ENCODE assay signal across 9 mouse cellular contexts in the genomic region with DNA sequence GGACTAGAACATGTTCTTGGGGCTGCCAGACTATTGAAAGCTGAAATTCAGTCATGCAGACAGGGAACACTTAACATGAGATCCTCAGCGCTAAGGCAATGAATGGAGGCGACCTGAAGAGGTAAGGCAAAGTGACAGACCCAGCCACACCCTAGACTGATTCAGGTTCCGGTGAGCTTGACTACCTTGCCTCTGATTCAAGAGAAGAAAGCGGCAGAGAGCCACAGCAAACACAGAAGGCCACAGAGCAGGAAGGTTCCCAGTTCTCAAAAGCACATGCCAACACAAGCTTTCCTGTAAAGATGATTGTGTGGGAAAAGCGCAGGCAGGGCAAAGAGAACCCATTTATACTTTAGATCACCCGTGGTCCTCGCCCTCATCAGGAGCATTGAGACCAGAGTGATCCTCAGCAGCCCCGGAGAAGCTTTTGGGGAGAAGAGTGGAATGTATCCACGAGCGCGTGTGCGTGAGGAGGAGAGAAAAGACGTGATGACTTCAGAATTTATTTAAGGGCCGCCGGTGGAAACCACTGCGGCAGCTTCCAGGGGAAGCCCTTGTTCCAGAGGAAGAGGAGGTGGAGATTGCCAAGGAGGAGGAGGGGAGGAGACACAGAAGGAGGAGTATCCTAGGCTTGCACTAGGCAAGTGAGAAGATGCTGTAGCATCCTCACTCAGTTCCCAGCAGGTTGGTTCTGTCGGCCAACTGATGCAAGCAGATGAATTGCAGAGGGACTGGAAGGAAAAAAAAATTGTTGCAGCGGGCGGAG. TPM values are rescaled to one million over a fixed set of nuclear protein-coding genes. Genes with fewer than 3 reads are reported as not detected.
DNase-seq lines count a peak whose midpoint lies in the region; ATAC-seq and TF ChIP-seq lines count a peak whose summit lies in the region.
"Had no signal": no experiment of that assay in that cellular context is flagged by ENCODE, and none has a peak within 500 bp of the region (broad histone marks: within the 10 kb centered on the region; RNA-seq: fewer than 3 reads in every experiment).

No protein-coding gene starts in this region.

- peak overlapping the region; percentile 89 for H3K27ac ChIP-seq in hindbrain, postnatal 0 days
- H3K27ac ChIP-seq in midbrain, embryonic 13.5 days, result peak overlapping the region; percentile 92
- H3K27ac ChIP-seq: liver, embryonic 14.5 days had no signal

- peak; percentile 3 for DNase-seq in ES-CJ7 (ENCODE audit: low read depth, low spot score)
- DNase-seq in cerebellum, adult 9-11 months, result peak; percentile 91
- peak; percentile 66 to 81 for DNase-seq in frontal cortex, postnatal 10 days (ENCODE audit: low spot score in 2 of 2)
- DNase-seq in hindbrain, postnatal 0 days (ENCODE audit: low spot score), result peak; percentile 85
- peak; percentile 72 for DNase-seq in left cerebral cortex, adult 11 months (ENCODE audit: low spot score)
- DNase-seq in thymus, postnatal 4 days, result no peak
- DNase-seq in urinary bladder, postnatal 4 days (ENCODE audit: low spot score in 2 of 2), result no peak

- H3K4me1 ChIP-seq in hindbrain, postnatal 0 days (ENCODE audit: insufficient read depth, low read length), result 0 out of 2 replicates have a peak, but pooled peaks cover 4% of the 10 kb centered on the region
- peaks cover 13% of the 10 kb centered on the region; the same call in 1 of the 2 replicates for H3K4me1 ChIP-seq in midbrain, embryonic 13.5 days (replicated peaks)

- ATAC-seq in hindbrain, postnatal 0 days, result peak; percentile 89
- peak; percentile 90 for ATAC-seq in midbrain, embryonic 13.5 days

- no peaks in the 10 kb centered on the region for H3K27me3 ChIP-seq in hindbrain, postnatal 0 days (ENCODE audit: insufficient read depth, low read length)
- H3K27me3 ChIP-seq in midbrain, embryonic 13.5 days, result no peaks in the 10 kb centered on the region

- peak overlapping the region; percentile 73 for H3K9ac ChIP-seq in hindbrain, postnatal 0 days (replicated peaks; ENCODE audit: low read length)
- H3K9ac ChIP-seq in midbrain, embryonic 13.5 days (replicated peaks), result peak overlapping the region; percentile 75
- H3K9ac ChIP-seq: liver, embryonic 14.5 days had no signal

- H3K4me3 ChIP-seq in hindbrain, postnatal 0 days (ENCODE audit: low read length), result peak overlapping the region; percentile 65
- peak overlapping the region; percentile 71 for H3K4me3 ChIP-seq in midbrain, embryonic 13.5 days (replicated peaks)

- H3K36me3 ChIP-seq in hindbrain, postnatal 0 days (ENCODE audit: insufficient read depth, low read length), result no peaks in the 10 kb centered on the region
- no peaks in the 10 kb centered on the region for H3K36me3 ChIP-seq in midbrain, embryonic 13.5 days

- H3K9me3 ChIP-seq in hindbrain, postnatal 0 days (ENCODE audit: low read length), result no peaks in the 10 kb centered on the region
- no peaks in the 10 kb centered on the region for H3K9me3 ChIP-seq in midbrain, embryonic 13.5 days

- 0 out of 2 replicates have a peak, but pooled peaks have one; percentile 2 for TF ChIP-seq CTCF in hindbrain, postnatal 0 days (IDR thresholded peaks at IDR 0.05; ENCODE audit: low read depth)

- under 1% methylated on average over 19 of the region's 19 CpGs for WGBS in hindbrain, postnatal 0 days
- WGBS in midbrain, embryonic 13.5 days, result 2% methylated on average over 19 of the region's 19 CpGs

- H3K4me2 ChIP-seq in hindbrain, postnatal 0 days (ENCODE audit: low read depth, low read length), result peak overlapping the region; percentile 77
- H3K4me2 ChIP-seq in midbrain, embryonic 13.5 days (replicated peaks), result peak overlapping the region; percentile 69

RNA-seq across cellular contexts. Expression of gene Ppfia2, which starts 1.0 kb away (rescaled TPM):
- 41.7 and 45.5 TPM in 2 replicates for total RNA-seq in hindbrain, postnatal 0 days (2014; rRNA removed)
- polyA plus RNA-seq in hindbrain, postnatal 0 days (2015; fragmentation: Nextera tagmentation; extraction: Ambion mirVana), result 29.7 and 30.3 TPM in 2 replicates
- 18.8 and 21.4 TPM in 2 replicates for polyA plus RNA-seq in midbrain, embryonic 13.5 days (2015; fragmentation: Nextera tagmentation; extraction: Ambion mirVana)

Comparison
In these comparisons a context has a peak if more than half of its experiments do, and no peak if none do; other contexts are left out.
1. DNase-seq: peak in ES-CJ7 (single experiment), cerebellum, adult 9-11 months (single experiment), frontal cortex, postnatal 10 days (2 of 2), hindbrain, postnatal 0 days (single experiment) and left cerebral cortex, adult 11 months (single experiment); none in thymus, postnatal 4 days (single experiment) and urinary bladder, postnatal 4 days (0 of 2).